Mouse (Mus musculus) embryonic facial prominence, embryonic 12.5 days (tissue): Measurements from ENCODE around the gene Rnf166. TPM values are rescaled to one million over a fixed set of nuclear protein-coding genes. Genes with fewer than 3 reads are reported as not detected.

Experiments
- ATAC-seq: fragments of 200-750 bp; cut with Nextera tagmentation; 2 replicates; pipeline ENCODE4 v1.8.0; 2017; ENCODE audit not compliant: insufficient number of reproducible peaks, insufficient read depth, low FRiP score, low TSS enrichment
- H3K27ac ChIP-seq: fragments of 300-500 bp; sonication (generic); 2 replicates; pipeline ENCODE4 v1.5.1; 2016; ENCODE audit warnings: mild to moderate bottlenecking
- H3K27me3 ChIP-seq: fragments of 300-500 bp; sonication (generic); 2 replicates; pipeline ENCODE4 v1.6.1; 2016; ENCODE audit warnings: mild to moderate bottlenecking, moderate library complexity
- H3K36me3 ChIP-seq: fragments of 300-500 bp; sonication (generic); 2 replicates; pipeline ENCODE4 v1.6.1; 2016; ENCODE audit warnings: mild to moderate bottlenecking
- H3K4me1 ChIP-seq: fragments of 300-500 bp; sonication (generic); 2 replicates; pipeline ENCODE4 v1.6.1; 2016
- H3K4me2 ChIP-seq: fragments of 300-500 bp; sonication (generic); replicated peaks from 2 replicates; pipeline ENCODE4 v1.6.1; 2016; ENCODE audit warnings: mild to moderate bottlenecking, moderate library complexity
- H3K4me3 ChIP-seq: fragments of 300-500 bp; sonication (generic); 2 replicates; pipeline ENCODE4 v1.5.1; 2016; ENCODE audit warnings: mild to moderate bottlenecking
- H3K9ac ChIP-seq: fragments of 300-500 bp; sonication (generic); 2 replicates; pipeline ENCODE4 v1.6.1; 2016; ENCODE audit warnings: mild to moderate bottlenecking, moderate library complexity
- H3K9me3 ChIP-seq: fragments of 300-500 bp; sonication (generic); 2 replicates; pipeline ENCODE4 v1.6.1; 2016; ENCODE audit warnings: mild to moderate bottlenecking, moderate library complexity
- WGBS: fragments of 180-500 bp; shearing (Covaris S2); methylation state at CpG from one replicate; pipeline ENCODE4 v1.1.7; 2016; 5-methylcytosine and 5-hydroxymethylcytosine counted together
- polyA plus RNA-seq: library from polyadenylated mRNA; unstranded; fragments of >200 nt; fragmentation: Nextera tagmentation; extraction: Ambion mirVana; gene quantifications from 2 replicates; pipeline ENCODE4 v1.2.1, GENCODE M21; 2016

The Rnf166 gene
- polyA plus RNA-seq, 1 experiment from 2014 or later = 46.8 TPM

GRCm38 (mm10) chr8:122500856-122501255 lies 25.0 kb upstream of the Rnf166 start:
- Histone ChIP-seq H3K36me3 (peaks cover 36% of the 10 kb centered on the region), H3K4me2 (no peak overlapping the region), H3K27ac (no peak overlapping the region), H3K4me1 (0 out of 2 replicates have a peak, but pooled peaks cover 2% of the 10 kb centered on the region), H3K4me3 (no peak overlapping the region), H3K9ac (no peak overlapping the region), H3K27me3 (no peaks in the 10 kb centered on the region), H3K9me3 (no peaks in the 10 kb centered on the region)
- 38% methylated on average over 10 of the region's 10 CpGs for WGBS
- no peak for ATAC-seq

GRCm38 (mm10) chr8:122497912-122498311 lies 22.0 kb upstream of the Rnf166 start:
- Histone ChIP-seq H3K27me3 (no peaks in the 10 kb centered on the region), H3K4me1 (no peaks in the 10 kb centered on the region), H3K4me3 (no peak overlapping the region), H3K4me2 (no peak overlapping the region), H3K27ac (no peak overlapping the region), H3K36me3 (peaks cover 59% of the 10 kb centered on the region), H3K9ac (no peak overlapping the region), H3K9me3 (no peaks in the 10 kb centered on the region)
- no peak for ATAC-seq
- WGBS = 75% methylated on average over 17 of the region's 17 CpGs

GRCm38 (mm10) chr8:122497016-122497734 lies 21.3 kb upstream of the Rnf166 start:
- H3K9me3 ChIP-seq = no peaks in the 10 kb centered on the region
- no peak for ATAC-seq
- no peak overlapping the region for H3K4me2 ChIP-seq
- no peak overlapping the region for H3K27ac ChIP-seq
- 78% methylated on average over 12 of the region's 12 CpGs for WGBS
- H3K4me1 ChIP-seq = no peaks in the 10 kb centered on the region
- H3K9ac ChIP-seq = no peak overlapping the region
- H3K4me3 ChIP-seq = no peak overlapping the region
- no peaks in the 10 kb centered on the region for H3K27me3 ChIP-seq
- H3K36me3 ChIP-seq = peaks cover 64% of the 10 kb centered on the region

- H3K9ac ChIP-seq = no peak overlapping the region
- no peak for ATAC-seq
- 94% methylated on average over 9 of the region's 9 CpGs for WGBS
- peaks cover 86% of the 10 kb centered on the region for H3K36me3 ChIP-seq
- no peak overlapping the region for H3K4me3 ChIP-seq
- H3K4me1 ChIP-seq = no peaks in the 10 kb centered on the region
- H3K9me3 ChIP-seq = no peaks in the 10 kb centered on the region
- H3K27ac ChIP-seq = no peak overlapping the region
- no peak overlapping the region for H3K4me2 ChIP-seq
- no peaks in the 10 kb centered on the region for H3K27me3 ChIP-seq
Observed at GRCm38 (mm10) chr8:122488387-122488786, 12.5 kb upstream of the Rnf166 start.

GRCm38 (mm10) chr8:122484831-122485230 lies 9.0 kb upstream of the Rnf166 start:
- H3K9ac ChIP-seq = no peak overlapping the region
- H3K36me3 ChIP-seq = peaks cover 95% of the 10 kb centered on the region
- no peaks in the 10 kb centered on the region for H3K27me3 ChIP-seq
- no peak for ATAC-seq
- H3K27ac ChIP-seq = no peak overlapping the region
- H3K9me3 ChIP-seq = no peaks in the 10 kb centered on the region
- H3K4me2 ChIP-seq = no peak overlapping the region
- WGBS = 92% methylated on average over 12 of the region's 12 CpGs
- no peak overlapping the region for H3K4me3 ChIP-seq
- no peaks in the 10 kb centered on the region for H3K4me1 ChIP-seq

GRCm38 (mm10) chr8:122483877-122484276 lies 8.0 kb upstream of the Rnf166 start:
- Histone ChIP-seq H3K27ac (no peak overlapping the region), H3K9me3 (no peaks in the 10 kb centered on the region), H3K9ac (no peak overlapping the region), H3K27me3 (no peaks in the 10 kb centered on the region), H3K4me2 (no peak overlapping the region), H3K4me1 (no peaks in the 10 kb centered on the region), H3K36me3 (peaks cover 96% of the 10 kb centered on the region), H3K4me3 (no peak overlapping the region)
- WGBS = 96% methylated on average over 7 of the region's 7 CpGs
- ATAC-seq = no peak

- Histone ChIP-seq H3K9ac (no peak overlapping the region), H3K4me3 (no peak overlapping the region), H3K4me2 (no peak overlapping the region), H3K9me3 (no peaks in the 10 kb centered on the region), H3K4me1 (no peaks in the 10 kb centered on the region), H3K36me3 (peaks cover 98% of the 10 kb centered on the region), H3K27ac (no peak overlapping the region), H3K27me3 (no peaks in the 10 kb centered on the region)
- no peak for ATAC-seq
- WGBS = 91% methylated on average over 8 of the region's 8 CpGs
Observed at GRCm38 (mm10) chr8:122482448-122482847, 6.6 kb upstream of the Rnf166 start.

GRCm38 (mm10) chr8:122474951-122475560 lies 808 bp downstream of the Rnf166 start:
- Histone ChIP-seq H3K9ac (peak overlapping the region; percentile 94), H3K4me1 (peaks cover 21% of the 10 kb centered on the region), H3K9me3 (no peaks in the 10 kb centered on the region), H3K4me2 (peak overlapping the region; percentile 94), H3K27me3 (no peaks in the 10 kb centered on the region), H3K36me3 (peaks cover 49% of the 10 kb centered on the region), H3K4me3 (peak overlapping the region; percentile 96), H3K27ac (peak overlapping the region; percentile 70)
- ATAC-seq = no peak
- WGBS = 13% methylated on average over 16 of the region's 16 CpGs

- peaks cover 21% of the 10 kb centered on the region for H3K4me1 ChIP-seq
- no peaks in the 10 kb centered on the region for H3K9me3 ChIP-seq
- peaks cover 49% of the 10 kb centered on the region for H3K36me3 ChIP-seq
- H3K27ac ChIP-seq = no peak overlapping the region
- 88% methylated on average over 8 of the region's 8 CpGs for WGBS
- no peak for ATAC-seq
- H3K27me3 ChIP-seq = no peaks in the 10 kb centered on the region
- no peak overlapping the region for H3K4me3 ChIP-seq
- H3K4me2 ChIP-seq = 0 out of 2 replicates have a peak overlapping the region, but pooled peaks have one; percentile 9
- H3K9ac ChIP-seq = no peak overlapping the region
Observed at GRCm38 (mm10) chr8:122473911-122474421, 1.9 kb downstream of the Rnf166 start.

GRCm38 (mm10) chr8:122470691-122471090 lies 5.2 kb downstream of the Rnf166 start:
- Histone ChIP-seq H3K9me3 (no peaks in the 10 kb centered on the region), H3K4me3 (no peak overlapping the region), H3K27ac (no peak overlapping the region), H3K36me3 (peaks cover 62% of the 10 kb centered on the region), H3K27me3 (no peaks in the 10 kb centered on the region), H3K4me1 (peaks cover 11% of the 10 kb centered on the region), H3K9ac (no peak overlapping the region), H3K4me2 (no peak overlapping the region)
- WGBS = 75% methylated on average over 5 of the region's 5 CpGs
- no peak for ATAC-seq

- H3K9me3 ChIP-seq = no peaks in the 10 kb centered on the region
- H3K27me3 ChIP-seq = no peaks in the 10 kb centered on the region
- no peak overlapping the region for H3K4me3 ChIP-seq
- H3K9ac ChIP-seq = no peak overlapping the region
- H3K4me2 ChIP-seq = no peak overlapping the region
- peaks cover 9% of the 10 kb centered on the region for H3K4me1 ChIP-seq
- no peak overlapping the region for H3K27ac ChIP-seq
- 88% methylated on average over 10 of the region's 10 CpGs for WGBS
- no peak for ATAC-seq
- peaks cover 68% of the 10 kb centered on the region for H3K36me3 ChIP-seq
Observed at GRCm38 (mm10) chr8:122469965-122470364, 5.9 kb downstream of the Rnf166 start.

GRCm38 (mm10) chr8:122469407-122469806 lies 6.5 kb downstream of the Rnf166 start:
- 73% methylated on average over 6 of the region's 6 CpGs for WGBS
- ATAC-seq = no peak

More at GRCm38 (mm10) chr8:122469407-122469806, 6.5 kb downstream of the Rnf166 start:
- Histone ChIP-seq H3K27me3 (no peaks in the 10 kb centered on the region), H3K9ac (no peak overlapping the region), H3K4me3 (no peak overlapping the region), H3K4me1 (peaks cover 5% of the 10 kb centered on the region; the same call in 1 of the 2 replicates), H3K36me3 (peaks cover 70% of the 10 kb centered on the region), H3K4me2 (no peak overlapping the region), H3K27ac (no peak overlapping the region), H3K9me3 (no peaks in the 10 kb centered on the region)
